Mouse (Mus musculus) E14TG2a.4 (cell line): ENCODE measurements around the gene Proca1.

Experiments
- CTCF ChIP-seq: conservative IDR thresholded peaks from 2 replicates; pipeline ENCODE4 v1.5.1; 2014; ENCODE audit warnings: low read length
- NANOG ChIP-seq: IDR thresholded peaks from 2 replicates; pipeline ENCODE4 v1.6.1; 2014; ENCODE audit warnings: borderline replicate concordance, low read length, mixed read lengths
- POU5F1 ChIP-seq: IDR thresholded peaks from 2 replicates; pipeline ENCODE4 v1.6.1; 2014; ENCODE audit warnings: low read length, borderline replicate concordance

DNA sequence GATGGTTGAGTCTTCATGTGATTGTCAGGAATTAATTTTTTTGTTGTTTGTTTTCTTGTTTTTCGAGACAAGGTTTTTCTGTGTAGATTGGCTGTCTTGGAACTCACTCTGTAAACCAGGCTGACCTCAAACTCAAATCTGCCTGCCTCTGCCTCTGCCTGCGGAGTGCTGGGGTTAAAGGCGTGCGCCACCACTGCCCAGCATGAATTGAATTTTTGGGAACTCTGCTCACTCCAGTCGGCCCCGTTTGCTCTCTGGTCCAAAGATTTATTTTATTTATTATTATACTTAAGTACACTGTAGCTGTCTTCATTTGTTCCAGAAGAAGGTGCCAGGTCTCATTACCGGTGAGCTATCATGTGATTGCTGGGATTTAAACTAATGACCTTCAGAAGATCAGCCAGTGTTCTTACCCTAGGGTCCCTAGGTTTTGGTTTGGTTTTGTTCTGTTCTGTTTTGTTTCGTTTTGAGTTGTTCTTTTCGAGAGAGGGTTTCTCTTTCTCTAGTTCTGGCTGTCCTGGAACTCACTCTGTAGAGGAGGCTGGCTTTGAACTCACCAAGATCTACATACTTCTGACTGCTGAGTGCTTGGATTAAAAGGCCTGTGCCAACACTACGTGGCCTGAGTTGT lies 9.2 kb upstream of the Proca1 start:
- no peak for TF ChIP-seq CTCF
- TF ChIP-seq POU5F1: no peak
- TF ChIP-seq NANOG: no peak
